Mouse (Mus musculus): ENCODE measurements at regions not wholly inside any gene's neighbourhood (a gene's known extent, or its start where the extent isn't known, plus 50 kb on each side); places are given as distances from the start of the nearest gene placed in this dataset.

DNA sequence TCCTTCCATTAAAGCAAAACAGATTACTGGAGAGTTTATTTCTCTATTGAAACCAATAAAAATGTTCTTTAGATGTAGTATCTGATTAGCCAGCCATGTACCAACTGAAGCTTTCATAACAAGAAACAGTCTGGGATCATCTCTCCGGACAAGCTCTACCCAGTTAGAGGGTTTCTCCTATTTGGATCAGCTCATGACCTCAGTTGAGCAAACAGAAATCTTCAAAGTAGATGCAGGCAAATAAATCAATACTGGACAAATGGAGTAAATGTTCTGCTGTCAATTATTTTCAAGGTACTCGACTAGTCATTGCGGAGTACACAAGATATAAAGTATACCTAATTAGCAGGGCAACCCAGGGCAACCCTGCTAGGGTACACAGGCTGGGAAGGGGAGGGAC is 67.4 kb downstream of the Avpr1a start:
- no peak for DNase-seq (ENCODE audit: low read depth, low spot score)

DNA sequence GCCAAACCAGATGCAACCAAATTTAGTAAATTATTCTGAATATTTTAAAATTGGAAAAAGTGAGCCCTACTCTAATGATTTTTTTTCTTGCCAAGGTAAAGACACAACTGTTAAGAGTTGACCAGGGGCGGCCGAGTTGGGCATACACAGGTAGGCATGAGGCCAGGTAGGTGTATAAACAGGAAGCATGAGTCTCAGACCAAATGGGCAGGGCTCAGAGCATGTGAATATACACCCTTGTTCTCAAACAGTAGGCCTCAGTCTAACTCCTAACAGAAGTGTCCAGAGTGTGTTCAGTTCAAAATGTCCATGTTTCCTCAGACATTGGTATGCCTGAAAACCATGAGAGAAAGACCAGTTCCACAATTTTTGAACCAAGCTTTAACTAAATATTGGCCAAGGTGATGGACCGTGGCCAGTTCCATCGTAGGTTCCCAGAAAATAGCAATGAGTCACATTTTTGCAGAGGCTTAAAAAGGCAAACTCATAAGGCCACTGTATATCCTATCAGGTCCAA is 71.0 kb downstream of the Avpr1a start:
- DNase-seq (ENCODE audit: low read depth, low spot score), result no peak

DNA sequence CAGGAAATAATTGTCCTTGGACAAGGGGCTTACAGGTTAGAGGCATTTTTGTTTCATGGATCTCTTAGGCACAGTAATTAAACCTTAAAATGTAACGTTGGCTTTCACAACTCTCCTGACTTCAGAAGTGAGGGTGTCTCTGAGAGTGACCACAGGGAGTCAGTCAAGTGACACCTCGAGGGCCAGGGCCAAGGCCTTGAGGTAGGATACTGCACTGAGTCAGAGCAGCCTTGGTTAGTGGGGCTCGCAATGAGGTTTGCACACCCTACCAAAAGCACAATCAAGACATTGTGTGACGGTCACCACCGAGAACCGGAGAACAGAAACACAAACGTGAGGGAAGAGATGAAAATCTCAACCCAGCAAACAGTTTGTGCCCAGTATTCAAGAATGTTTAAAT is 71.7 kb downstream of the Avpr1a start:
- DNase-seq (ENCODE audit: low read depth, low spot score), result no peak

DNA sequence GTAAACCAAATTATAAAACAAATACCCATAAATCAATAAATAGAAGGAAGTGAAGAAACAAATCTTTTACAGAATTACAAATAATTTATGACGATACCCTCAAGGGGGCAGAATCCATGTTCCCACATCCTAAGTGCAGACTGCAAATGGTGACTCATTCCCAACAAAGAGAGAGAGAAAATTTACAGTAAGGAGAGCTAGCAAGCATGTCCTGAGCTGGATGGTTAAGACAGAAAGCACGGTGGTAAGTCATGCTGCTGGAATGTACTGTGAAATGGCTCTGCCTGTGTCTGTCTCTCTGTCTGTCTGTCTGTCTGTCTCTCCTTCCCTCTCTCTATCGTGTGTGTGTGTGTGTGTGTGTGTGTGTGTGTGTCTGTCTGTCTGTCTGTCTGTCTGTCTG is 74.3 kb downstream of the Avpr1a start:
- no peak for DNase-seq (ENCODE audit: low read depth, low spot score)

GRCm38 (mm10) chr10:122525360-122525759 is 77.1 kb downstream of the Avpr1a start:
- DNase-seq (ENCODE audit: low read depth, low spot score), result no peak

GRCm38 (mm10) chr10:122525807-122526206 is 77.5 kb downstream of the Avpr1a start:
- DNase-seq (ENCODE audit: low read depth, low spot score), result no peak

GRCm38 (mm10) chr10:122528222-122528621 is 79.9 kb downstream of the Avpr1a start:
- DNase-seq (ENCODE audit: low read depth, low spot score), result no peak

- peak; percentile 20 for DNase-seq (ENCODE audit: low read depth, low spot score)
Observed at GRCm38 (mm10) chr10:122528973-122529703, 80.8 kb downstream of the Avpr1a start.

- DNase-seq (ENCODE audit: low read depth, low spot score), result no peak
Observed at GRCm38 (mm10) chr10:122534714-122535113, 86.4 kb downstream of the Avpr1a start.

- no peak for DNase-seq (ENCODE audit: low read depth, low spot score)
Observed at GRCm38 (mm10) chr10:122535137-122535536, 86.8 kb downstream of the Avpr1a start.

- DNase-seq (ENCODE audit: low read depth, low spot score), result no peak
Observed at GRCm38 (mm10) chr10:122539655-122540054, 91.4 kb downstream of the Avpr1a start.

DNA sequence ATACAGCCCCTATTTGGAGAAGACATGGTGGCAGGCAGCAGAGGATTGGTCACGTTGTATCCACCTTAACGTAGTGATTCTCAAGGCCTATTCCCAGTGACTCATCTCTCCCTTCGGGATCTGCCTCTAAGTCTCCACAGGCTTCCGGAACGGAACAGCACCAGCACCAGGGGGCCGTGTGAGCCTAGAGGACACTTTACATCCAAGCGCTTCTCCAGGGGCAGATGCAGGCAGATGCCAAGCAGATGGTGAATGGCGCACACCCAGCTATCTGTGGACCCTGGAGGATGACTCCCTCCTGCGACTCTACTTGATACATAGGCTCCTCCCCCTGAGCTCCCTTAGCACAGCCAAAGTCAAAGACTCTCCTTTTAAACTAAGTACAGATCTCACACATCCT is 94.3 kb downstream of the Avpr1a start:
- DNase-seq (ENCODE audit: low read depth, low spot score), result no peak

GRCm38 (mm10) chr10:122544096-122544720 is 95.9 kb downstream of the Avpr1a start:
- DNase-seq (ENCODE audit: low read depth, low spot score), result peak; percentile 64

- no peak for DNase-seq (ENCODE audit: low read depth, low spot score)
Observed at GRCm38 (mm10) chr10:122545029-122545428, 96.7 kb downstream of the Avpr1a start.

DNA sequence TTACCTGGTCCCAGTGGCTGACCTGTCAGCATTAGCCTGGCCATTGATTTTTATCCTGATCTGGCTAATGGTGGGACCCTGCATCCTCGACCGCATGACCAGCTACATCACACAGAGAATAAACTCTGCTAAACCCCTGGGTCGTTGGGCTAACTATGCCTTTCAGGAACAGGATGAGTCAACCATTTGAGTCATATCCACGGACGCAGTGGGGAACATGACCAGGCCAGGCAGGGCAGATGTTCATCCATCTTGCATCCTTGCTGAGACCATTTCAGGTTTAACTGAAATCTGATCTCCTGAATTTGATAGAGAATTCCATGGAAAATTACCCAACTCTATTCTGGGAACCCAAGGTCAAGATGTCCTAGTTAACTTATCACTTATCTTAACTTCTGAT is 103.3 kb downstream of the Avpr1a start:
- no peak for DNase-seq (ENCODE audit: low read depth, low spot score)

DNA sequence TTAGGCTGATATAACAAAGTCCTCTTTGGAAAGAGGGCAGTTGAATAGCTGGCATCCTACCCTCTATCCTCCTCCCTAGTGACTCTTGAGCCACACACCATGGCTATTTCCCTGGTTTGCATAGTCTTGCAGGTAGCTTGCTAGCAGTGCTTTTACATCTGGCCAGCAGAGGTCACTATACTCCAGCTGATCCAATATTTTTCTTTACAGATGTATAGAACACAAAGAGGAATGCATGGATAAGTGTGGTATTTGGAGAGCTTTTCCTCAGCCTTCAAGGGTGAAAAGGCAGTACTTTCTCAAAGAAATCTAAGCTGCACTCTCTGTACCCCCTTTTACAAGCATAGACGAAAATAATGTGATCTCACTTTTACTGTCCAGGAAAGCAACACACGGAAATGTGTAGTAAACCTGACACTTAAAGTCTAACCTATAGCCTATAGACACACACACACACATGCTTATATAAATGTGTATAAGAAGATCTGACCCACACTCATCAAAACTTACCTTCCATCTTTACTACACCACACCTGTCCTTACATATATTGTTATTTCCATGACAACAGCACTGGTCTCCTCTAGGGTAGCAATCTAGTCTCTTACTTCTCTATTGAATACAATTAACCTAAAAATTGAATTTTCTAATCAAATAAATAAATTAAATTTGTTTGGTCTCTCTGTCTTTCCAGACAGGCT is 105.0 kb downstream of the Avpr1a start:
- peak; percentile 58 for DNase-seq (ENCODE audit: low read depth, low spot score)

DNA sequence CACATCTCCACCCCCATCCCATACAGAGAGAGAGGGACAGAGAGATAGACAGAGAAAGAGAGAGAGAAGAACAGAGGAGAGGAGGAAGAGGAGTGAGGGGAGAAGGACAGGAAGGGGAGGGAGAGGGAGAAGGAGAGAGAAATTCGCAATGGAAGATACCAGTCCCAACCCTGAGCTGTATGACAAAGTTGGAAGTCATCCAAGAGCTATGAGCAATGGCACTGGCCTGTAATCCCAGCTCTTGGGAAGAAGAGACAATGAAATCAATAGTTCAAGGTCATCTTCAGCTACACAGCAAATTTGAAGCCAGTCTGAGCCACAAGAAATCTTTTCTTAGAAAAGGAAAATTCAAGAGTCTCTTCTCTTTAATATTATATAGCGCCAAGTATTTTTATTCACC is 105.6 kb downstream of the Avpr1a start:
- no peak for DNase-seq (ENCODE audit: low read depth, low spot score)

- DNase-seq (ENCODE audit: low read depth, low spot score), result no peak
Observed at GRCm38 (mm10) chr10:122558660-122559059, 110.4 kb downstream of the Avpr1a start.

DNA sequence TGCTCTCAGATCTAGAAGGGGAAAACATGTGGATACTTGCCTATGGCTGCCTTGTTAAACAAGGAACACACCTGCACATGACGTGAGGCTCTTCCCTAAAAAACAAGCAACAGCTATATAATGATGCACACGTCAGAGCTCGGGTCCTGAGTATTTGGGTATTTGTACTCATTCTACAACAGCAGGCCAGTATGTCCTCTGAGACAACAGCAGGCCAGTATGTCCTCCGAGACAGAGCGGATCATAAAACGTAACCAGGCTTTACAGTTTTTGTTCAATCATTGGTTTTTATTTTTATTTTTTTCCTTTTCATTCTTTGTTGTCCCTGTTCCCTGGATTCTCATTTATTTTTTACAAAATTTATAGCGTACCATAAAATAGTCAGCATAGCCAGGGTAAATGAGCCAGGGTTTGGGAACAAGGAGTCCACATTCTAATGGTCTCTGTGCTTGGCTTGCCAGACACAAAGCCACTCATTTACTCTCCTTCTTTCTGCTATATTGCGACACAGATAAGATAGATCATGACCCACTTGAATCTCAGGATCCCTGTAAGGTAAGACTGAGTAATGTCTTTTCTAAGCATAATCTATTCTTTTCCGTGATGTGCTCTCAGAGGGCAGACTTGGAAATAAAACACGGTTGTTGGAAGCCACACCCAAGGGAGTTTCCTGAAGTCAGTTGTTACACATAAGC is 111.8 kb downstream of the Avpr1a start:
- no peak for DNase-seq (ENCODE audit: low read depth, low spot score)

- DNase-seq (ENCODE audit: low read depth, low spot score), result no peak
Observed at GRCm38 (mm10) chr10:122561924-122562323, 113.6 kb downstream of the Avpr1a start.

DNA sequence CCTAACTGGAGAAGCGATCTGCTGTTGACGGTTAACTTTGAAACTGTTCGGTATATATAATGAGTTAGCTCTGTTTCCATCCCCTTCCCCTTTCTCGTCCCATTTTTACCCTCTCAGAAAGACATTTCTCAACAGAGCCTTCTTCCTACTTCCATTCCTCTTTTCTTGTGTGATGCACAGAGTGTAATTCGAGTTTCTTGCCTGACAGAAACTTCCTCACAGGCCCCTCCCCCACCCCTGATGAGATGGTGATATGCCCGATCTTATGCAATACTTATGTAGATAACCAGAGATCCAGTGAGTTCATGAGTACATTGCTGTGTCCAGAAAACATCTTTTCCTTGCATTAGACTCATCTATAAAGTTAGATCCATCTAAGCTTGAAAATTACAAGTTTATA is 114.2 kb downstream of the Avpr1a start:
- DNase-seq (ENCODE audit: low read depth, low spot score), result no peak

DNA sequence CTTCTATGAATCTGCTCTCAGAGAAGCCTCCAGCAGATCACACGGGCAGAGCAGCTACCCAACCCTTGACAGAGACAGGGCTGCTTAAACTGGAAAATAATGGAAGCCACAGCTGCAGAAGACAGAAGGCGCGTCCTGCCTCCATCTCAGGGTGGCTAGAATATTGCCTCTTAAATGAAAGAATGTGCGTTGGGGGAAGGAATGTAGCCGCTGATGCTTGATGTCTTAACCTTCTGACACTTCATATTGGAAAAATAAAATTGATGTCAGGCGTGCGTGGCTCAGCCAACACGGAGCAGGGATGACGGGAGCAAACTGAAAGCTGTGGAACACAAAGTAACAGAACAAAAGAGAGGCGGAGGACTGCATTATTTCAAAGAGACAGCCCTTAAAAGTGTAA is 114.6 kb upstream of the Ppm1h start:
- no peak for DNase-seq (ENCODE audit: low read depth, low spot score)

Measured in brain, embryonic 18.5 days (tissue).